Mouse (Mus musculus) testis, adult 2 months (tissue): ENCODE measurements around the gene Ank3. TPM values are rescaled to one million over a fixed set of nuclear protein-coding genes. Genes with fewer than 3 reads are reported as not detected.

Source experiments
- H3K27ac ChIP-seq: fragments of 200-500 bp; 2 replicates; pipeline ENCODE4 v1.5.1; 2012; ENCODE audit warnings: low read depth, low read length; ENCODE audit not compliant: control insufficient read depth, insufficient read depth
- H3K27me3 ChIP-seq: fragments of 200-500 bp; 2 replicates; pipeline ENCODE4 v1.6.1; 2012; ENCODE audit warnings: mild to moderate bottlenecking, low read length, moderate library complexity; ENCODE audit not compliant: control insufficient read depth, insufficient read depth
- H3K36me3 ChIP-seq: fragments of 200-500 bp; 2 replicates; pipeline ENCODE4 v1.6.1; 2012; ENCODE audit warnings: mild to moderate bottlenecking, low read length; ENCODE audit not compliant: control insufficient read depth, insufficient read depth
- H3K4me1 ChIP-seq: fragments of 200-500 bp; 2 replicates; pipeline ENCODE4 v1.6.1; 2012; ENCODE audit warnings: low read length; ENCODE audit not compliant: control insufficient read depth, insufficient read depth
- H3K4me3 ChIP-seq: fragments of 200-500 bp; 2 replicates; pipeline ENCODE4 v1.5.1; 2012; ENCODE audit warnings: low read depth, mild to moderate bottlenecking, low read length, moderate library complexity, mixed read lengths; ENCODE audit not compliant: control insufficient read depth
- CTCF ChIP-seq: fragments of 200-500 bp; IDR thresholded peaks from 2 replicates; pipeline ENCODE4 v1.5.1; 2012; ENCODE audit warnings: low read depth, mild to moderate bottlenecking, inconsistent platforms, low read length, moderate library complexity; ENCODE audit not compliant: control insufficient read depth, insufficient read depth, insufficient replicate concordance
- POLR2A ChIP-seq: fragments of 200-500 bp; IDR thresholded peaks from 2 replicates; pipeline ENCODE4 v1.6.1; 2012; ENCODE audit warnings: low read depth, mild to moderate bottlenecking, inconsistent platforms, low read length, moderate library complexity; ENCODE audit not compliant: control insufficient read depth
- polyA plus RNA-seq: library from polyadenylated mRNA; depleted of rRNA; stranded (reverse); fragments of >200 nt; gene quantifications from 2 replicates; pipeline ENCODE4 v1.2.3, GENCODE M21; 2012

Gene Ank3
- polyA plus RNA-seq, 1 experiment: 3.4 TPM

GRCm38 (mm10) chr10:69746730-69747129, 348.2 kb downstream of the Ank3 start:
- TF ChIP-seq POLR2A: no peak
- TF ChIP-seq CTCF: no peak

DNA sequence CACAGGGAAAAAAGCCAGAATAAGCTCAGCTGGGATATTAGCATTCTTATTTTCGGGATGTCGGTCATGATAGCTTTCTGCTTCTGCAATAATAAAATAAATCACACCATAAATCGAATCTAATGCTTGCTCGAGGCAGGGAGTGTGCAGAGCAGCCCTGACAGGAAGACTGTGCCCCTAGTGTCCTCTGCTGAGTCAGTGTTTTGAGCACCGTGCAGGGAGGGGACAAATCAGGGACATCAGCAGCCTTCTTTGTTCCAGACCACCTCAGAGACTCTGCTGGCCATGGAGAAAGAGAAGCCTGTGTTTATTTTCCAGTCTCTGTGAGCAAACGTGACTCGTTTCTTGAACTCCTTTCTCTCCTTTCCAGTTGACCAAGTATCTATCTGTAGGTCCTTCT, 352.8 kb downstream of the Ank3 start:
- no peak overlapping the region for H3K27ac ChIP-seq
- H3K4me3 ChIP-seq: no peak overlapping the region
- no peaks in the 10 kb centered on the region; the same call in 1 of the 2 replicates for H3K4me1 ChIP-seq
- no peak for TF ChIP-seq POLR2A
- no peak for TF ChIP-seq CTCF
- H3K27me3 ChIP-seq: no peaks in the 10 kb centered on the region
- no peaks in the 10 kb centered on the region for H3K36me3 ChIP-seq

More at GRCm38 (mm10) chr10:69746730-69747129, 348.2 kb downstream of the Ank3 start:
- Histone ChIP-seq H3K27ac (no peak overlapping the region), H3K4me3 (no peak overlapping the region), H3K36me3 (no peaks in the 10 kb centered on the region), H3K27me3 (no peaks in the 10 kb centered on the region), H3K4me1 (no peaks in the 10 kb centered on the region)

- Histone ChIP-seq H3K36me3 (no peaks in the 10 kb centered on the region), H3K27ac (no peak overlapping the region), H3K27me3 (no peaks in the 10 kb centered on the region), H3K4me3 (peak overlapping the region; percentile 34; the same call in 1 of the 2 replicates), H3K4me1 (no peaks in the 10 kb centered on the region; the same call in 1 of the 2 replicates)
- no peak for TF ChIP-seq POLR2A
- no peak for TF ChIP-seq CTCF
Observed at GRCm38 (mm10) chr10:69753464-69753863, 354.9 kb downstream of the Ank3 start.

- H3K4me3 ChIP-seq: no peak overlapping the region
- H3K4me1 ChIP-seq: no peaks in the 10 kb centered on the region; the same call in 1 of the 2 replicates
- TF ChIP-seq POLR2A: no peak
- TF ChIP-seq CTCF: no peak
- H3K27me3 ChIP-seq: no peaks in the 10 kb centered on the region
- no peak overlapping the region for H3K27ac ChIP-seq
- H3K36me3 ChIP-seq: no peaks in the 10 kb centered on the region
Observed at GRCm38 (mm10) chr10:69756956-69757672, 358.5 kb downstream of the Ank3 start.

GRCm38 (mm10) chr10:69762977-69763376, 364.4 kb downstream of the Ank3 start:
- no peaks in the 10 kb centered on the region for H3K27me3 ChIP-seq
- H3K4me3 ChIP-seq: no peak overlapping the region
- H3K36me3 ChIP-seq: no peaks in the 10 kb centered on the region
- no peak for TF ChIP-seq POLR2A
- TF ChIP-seq CTCF: no peak
- no peak overlapping the region for H3K27ac ChIP-seq
- H3K4me1 ChIP-seq: no peaks in the 10 kb centered on the region

GRCm38 (mm10) chr10:69764402-69764801, 365.8 kb downstream of the Ank3 start:
- Histone ChIP-seq H3K27ac (no peak overlapping the region), H3K27me3 (no peaks in the 10 kb centered on the region), H3K4me1 (no peaks in the 10 kb centered on the region), H3K4me3 (no peak overlapping the region), H3K36me3 (no peaks in the 10 kb centered on the region)
- TF ChIP-seq CTCF (no peak), POLR2A (no peak)

- Histone ChIP-seq H3K27me3 (no peaks in the 10 kb centered on the region), H3K4me1 (peaks cover 14% of the 10 kb centered on the region), H3K36me3 (no peaks in the 10 kb centered on the region), H3K4me3 (peak overlapping the region; percentile 16), H3K27ac (no peak overlapping the region)
- TF ChIP-seq CTCF (no peak), POLR2A (no peak)
Observed at GRCm38 (mm10) chr10:69777065-69777645, 378.6 kb downstream of the Ank3 start.
